In the genomic region with DNA sequence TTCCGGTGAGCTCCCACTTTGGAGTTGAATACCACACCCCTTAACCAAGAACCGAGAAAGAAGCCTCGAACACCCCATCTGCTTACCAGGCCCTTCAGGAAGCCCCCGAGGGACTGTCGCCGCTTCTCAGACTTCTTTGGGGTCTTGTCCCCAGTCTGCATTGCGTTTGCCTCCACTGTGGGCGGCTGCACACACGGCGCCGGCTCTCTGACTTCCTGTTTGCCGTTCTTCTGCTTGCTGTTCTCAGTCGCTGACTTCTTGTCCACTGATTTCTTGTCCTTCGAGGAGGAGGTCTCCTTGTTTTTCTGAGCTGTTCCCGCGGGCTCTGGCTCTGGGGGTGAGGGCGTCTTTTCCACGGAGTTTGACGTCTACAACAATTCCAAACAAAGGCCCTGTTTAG, we compare ENCODE assay signal across 20 mouse cellular contexts.
A peak's percentile ranks its signal among the peaks of the same experiment; 100 is the strongest.
DNase-seq lines count a peak whose midpoint lies in the region; ATAC-seq lines count a peak whose summit lies in the region.
"Had no signal": no experiment of that assay in that cellular context is flagged by ENCODE, and none has a peak within 500 bp of the region (broad histone marks: within the 10 kb centered on the region; RNA-seq: fewer than 3 reads in every experiment).

No protein-coding gene starts in this region.

- no peak for DNase-seq in midbrain, embryonic 10.5 days (ENCODE audit: low spot score)
- peak; percentile 54 for DNase-seq in CD4-positive, CD25-positive, alpha-beta regulatory T cell, adult 2 months (ENCODE audit: low read depth, low spot score)
- peak; percentile 31 to 34 for DNase-seq in thymus, postnatal 36 days
- no peak for DNase-seq in layer of hippocampus, adult 9-11 months
- DNase-seq in natural killer cell, adult 2 months (ENCODE audit: low spot score in 2 of 2) = no peak
- DNase-seq: adrenal gland, postnatal 25 days; cerebellum, adult 11 months; cerebellum, postnatal 10 days; gastrocnemius, postnatal 36 days; heart, postnatal 4 days; kidney, adult 8-10 months; kidney, postnatal 10 days; liver, postnatal 0 days had no signal

- H3K9ac ChIP-seq in midbrain, embryonic 13.5 days (replicated peaks) = no peak overlapping the region
- H3K9ac ChIP-seq: heart, embryonic 15.5 days; hindbrain, embryonic 14.5 days; intestine, embryonic 15.5 days; liver, postnatal 0 days had no signal

- no peak overlapping the region for H3K4me3 ChIP-seq in midbrain, embryonic 10.5 days
- H3K4me3 ChIP-seq in midbrain, embryonic 13.5 days (replicated peaks) = no peak overlapping the region
- no peak overlapping the region for H3K4me3 ChIP-seq in brown adipose tissue, adult 24 weeks (ENCODE audit: insufficient read depth, low read depth, low read length)
- H3K4me3 ChIP-seq: heart, embryonic 15.5 days; intestine, embryonic 15.5 days had no signal

- WGBS in midbrain, embryonic 10.5 days = 90% methylated on average over 19 of the region's 19 CpGs
- 86% methylated on average over 19 of the region's 19 CpGs for WGBS in midbrain, embryonic 13.5 days

- no peak overlapping the region for H3K4me2 ChIP-seq in midbrain, embryonic 13.5 days (replicated peaks)
- H3K4me2 ChIP-seq: heart, embryonic 15.5 days; hindbrain, embryonic 14.5 days; intestine, embryonic 15.5 days; midbrain, embryonic 11.5 days had no signal

- 0 out of 2 replicates have a peak overlapping the region, but pooled peaks have one; percentile 14 for H3K27ac ChIP-seq in midbrain, embryonic 10.5 days (replicated peaks)
- no peak overlapping the region for H3K27ac ChIP-seq in midbrain, embryonic 13.5 days
- 0 out of 2 replicates have a peak overlapping the region, but pooled peaks have one; percentile 2 for H3K27ac ChIP-seq in brown adipose tissue, adult 24 weeks (replicated peaks; ENCODE audit: low read depth, low read length)
- H3K27ac ChIP-seq: heart, embryonic 15.5 days; hindbrain, embryonic 14.5 days; intestine, embryonic 15.5 days had no signal

- H3K36me3 ChIP-seq in midbrain, embryonic 10.5 days = no peaks in the 10 kb centered on the region
- no peaks in the 10 kb centered on the region for H3K36me3 ChIP-seq in midbrain, embryonic 13.5 days
- H3K36me3 ChIP-seq: heart, embryonic 15.5 days; intestine, embryonic 15.5 days had no signal

- no peak for ATAC-seq in midbrain, embryonic 13.5 days
- ATAC-seq: intestine, embryonic 15.5 days; liver, postnatal 0 days had no signal

- no peaks in the 10 kb centered on the region for H3K9me3 ChIP-seq in midbrain, embryonic 10.5 days (replicated peaks)
- no peaks in the 10 kb centered on the region for H3K9me3 ChIP-seq in midbrain, embryonic 13.5 days
- H3K9me3 ChIP-seq: heart, embryonic 15.5 days; intestine, embryonic 15.5 days had no signal

- no peaks in the 10 kb centered on the region; the same call in 1 of the 2 replicates for H3K27me3 ChIP-seq in midbrain, embryonic 10.5 days (ENCODE audit: low read depth, poor library complexity, severe bottlenecking)
- H3K27me3 ChIP-seq in midbrain, embryonic 13.5 days = no peaks in the 10 kb centered on the region
- H3K27me3 ChIP-seq: CH12.LX; heart, embryonic 15.5 days; intestine, embryonic 15.5 days had no signal

- H3K4me1 ChIP-seq in midbrain, embryonic 10.5 days = peaks cover 39% of the 10 kb centered on the region
- peaks cover 27% of the 10 kb centered on the region for H3K4me1 ChIP-seq in midbrain, embryonic 13.5 days (replicated peaks)
- H3K4me1 ChIP-seq in brown adipose tissue, adult 24 weeks (ENCODE audit: control insufficient read depth, insufficient read depth, insufficient read length, low read length) = peaks cover 6% of the 10 kb centered on the region

Comparison
In these comparisons a context has a peak if more than half of its experiments do, and no peak if none do; other contexts are left out.
1. DNase-seq: peak in CD4-positive, CD25-positive, alpha-beta regulatory T cell, adult 2 months (single experiment) and thymus, postnatal 36 days (2 of 2); none in midbrain, embryonic 10.5 days (single experiment), layer of hippocampus, adult 9-11 months (single experiment) and natural killer cell, adult 2 months (0 of 2).